Mouse (Mus musculus): ENCODE measurements around the gene Lgmn.

Lgmn gene

DNA sequence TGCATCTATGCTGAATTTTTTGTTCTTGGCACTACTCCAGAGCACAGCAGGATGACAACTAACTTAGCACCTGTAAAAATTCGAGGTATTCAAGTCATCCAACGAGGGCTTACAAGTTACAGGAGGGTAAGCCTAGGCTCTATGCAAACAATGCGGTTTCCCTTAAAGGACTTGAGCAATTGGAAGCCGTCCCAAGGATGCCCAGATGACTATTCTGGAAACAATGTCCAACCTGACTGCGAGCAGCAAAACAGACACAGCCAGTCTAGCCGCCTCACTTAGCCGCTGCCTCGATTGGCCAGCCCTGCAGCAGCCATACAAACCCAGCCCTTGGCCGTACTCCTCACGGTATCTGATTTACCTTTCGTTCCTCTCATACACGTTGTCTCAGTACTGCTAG is 7.4 kb downstream of the Lgmn start:
- no peak for DNase-seq (ENCODE audit: low read depth, low spot score)

DNA sequence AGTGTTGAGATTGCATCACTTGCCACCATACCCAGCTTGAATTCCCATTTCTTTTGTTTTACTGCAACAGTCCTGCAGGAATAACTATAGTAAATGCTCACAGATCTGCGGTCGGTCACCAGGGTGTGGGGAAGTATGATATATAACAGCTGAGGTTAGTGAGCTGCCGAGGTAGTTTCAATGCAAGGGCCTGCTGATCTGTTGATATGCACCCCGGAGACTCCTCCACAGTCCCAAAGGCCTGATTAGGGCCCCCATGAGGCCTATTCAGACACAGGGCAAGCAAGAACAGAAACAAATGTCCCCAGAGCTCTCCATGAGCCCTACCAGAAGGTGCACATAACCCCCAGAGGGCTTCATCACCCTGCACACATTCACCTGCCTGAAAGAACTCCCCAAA is 9.4 kb downstream of the Lgmn start:
- no peak for DNase-seq (ENCODE audit: low read depth, low spot score)

GRCm38 (mm10) chr12:102429656-102430055 is 10.0 kb downstream of the Lgmn start:
- no peak for DNase-seq (ENCODE audit: low read depth, low spot score)

GRCm38 (mm10) chr12:102426285-102426684 is 13.3 kb downstream of the Lgmn start:
- DNase-seq (ENCODE audit: low read depth, low spot score): no peak

- no peak for DNase-seq (ENCODE audit: low read depth, low spot score)
These were observed 14.5 kb downstream of the Lgmn start for GRCm38 (mm10) chr12:102425048-102425578.

DNA sequence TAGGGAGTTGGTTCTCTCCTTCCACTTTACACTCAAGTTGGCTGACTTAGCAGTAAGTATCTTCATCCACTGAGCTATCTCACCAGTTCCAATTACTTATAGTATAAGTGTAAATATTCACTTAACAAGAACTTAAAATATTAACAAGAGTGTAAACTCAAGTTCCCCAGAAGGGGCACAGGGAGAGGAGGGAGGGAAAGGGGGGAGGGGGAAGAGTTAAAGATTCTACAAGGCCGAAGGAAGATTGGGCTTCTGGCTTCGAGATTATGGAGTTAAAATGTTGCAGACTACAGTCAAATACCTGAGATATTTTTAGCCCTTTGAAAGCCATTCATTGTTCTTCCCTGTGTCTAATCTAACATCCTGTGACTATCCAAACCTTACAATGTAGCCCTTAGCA is 15.2 kb downstream of the Lgmn start:
- no peak for DNase-seq (ENCODE audit: low read depth, low spot score)

DNA sequence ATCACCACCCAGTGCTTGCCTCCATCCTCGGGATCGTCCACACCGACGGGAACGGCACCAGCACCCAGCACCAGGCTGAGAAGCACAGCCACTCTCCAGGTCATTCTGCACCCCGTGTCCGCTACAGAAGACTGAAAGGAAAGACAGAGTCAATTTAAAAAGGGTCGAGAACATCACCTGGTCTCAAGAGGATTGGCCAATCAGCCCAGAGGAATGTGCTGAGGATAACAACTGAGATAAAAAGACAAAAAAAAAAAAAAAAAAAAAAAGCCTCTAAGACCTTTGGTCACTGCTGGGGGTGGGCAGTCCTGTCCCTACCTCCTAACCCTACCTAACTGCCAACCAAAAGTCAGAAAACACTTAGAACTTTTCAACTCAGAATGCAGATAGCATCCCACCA is 16.0 kb downstream of the Lgmn start:
- no peak for DNase-seq (ENCODE audit: low read depth, low spot score)

- no peak for DNase-seq (ENCODE audit: low read depth, low spot score)
These were observed 16.8 kb downstream of the Lgmn start for GRCm38 (mm10) chr12:102422623-102423320.

- DNase-seq (ENCODE audit: low read depth, low spot score): peak; percentile 61
These were observed 17.5 kb downstream of the Lgmn start for GRCm38 (mm10) chr12:102422065-102422464.

DNA sequence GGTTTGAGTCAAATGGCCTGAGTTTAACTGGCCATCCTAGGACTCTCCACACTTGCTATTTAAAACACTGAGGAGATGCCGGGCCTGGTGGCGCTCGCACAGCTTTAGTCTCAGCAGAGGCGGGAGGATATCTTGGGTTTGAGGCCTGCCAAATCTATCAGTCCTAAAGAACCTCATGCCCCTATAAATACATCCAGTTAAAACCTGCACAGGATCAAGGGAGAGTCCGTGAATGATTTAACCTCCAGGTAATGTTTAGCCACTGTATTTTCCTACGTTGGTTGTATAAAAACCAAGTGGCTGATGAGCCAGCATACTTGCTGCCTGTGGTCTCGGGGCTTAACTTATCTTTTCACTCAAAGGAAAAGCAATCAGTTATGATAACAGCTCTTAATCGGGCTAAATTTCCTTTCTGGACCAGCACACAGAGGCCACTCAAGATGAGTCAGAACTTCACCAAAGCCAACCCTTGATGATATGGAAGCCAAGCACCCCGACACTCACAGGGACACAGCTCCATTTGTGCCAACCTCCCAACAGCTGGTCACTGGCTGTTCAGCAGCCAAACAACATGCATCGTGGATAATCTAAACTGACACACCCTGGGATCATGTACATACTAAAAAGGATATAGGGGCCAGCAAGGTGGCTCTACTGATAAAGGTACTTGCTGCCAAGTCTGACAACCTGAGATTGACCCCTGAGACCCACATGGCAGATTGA is 19.3 kb downstream of the Lgmn start:
- DNase-seq (ENCODE audit: low read depth, low spot score): no peak

GRCm38 (mm10) chr12:102419544-102419943 is 20.1 kb downstream of the Lgmn start:
- peak; percentile 38 for DNase-seq (ENCODE audit: low read depth, low spot score)

DNA sequence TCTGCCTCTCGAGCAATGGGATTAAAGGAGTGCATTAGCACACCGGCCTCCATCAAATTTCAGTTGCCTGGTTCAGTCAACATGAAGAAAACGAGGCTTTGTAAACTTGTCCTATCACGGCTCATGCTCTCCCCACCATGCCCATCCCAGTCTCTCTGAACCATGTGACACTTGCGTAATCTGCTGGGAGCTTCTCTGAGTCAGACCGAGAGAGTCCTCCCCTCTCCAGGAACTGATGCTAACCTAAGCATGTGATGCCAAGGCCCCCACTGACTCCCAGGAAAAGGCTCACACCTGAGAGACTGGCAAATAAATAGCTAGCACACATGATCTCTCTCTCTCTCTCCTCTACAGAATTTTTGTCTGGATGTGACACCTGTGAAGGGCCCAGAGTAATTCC is 21.9 kb downstream of the Lgmn start:
- DNase-seq (ENCODE audit: low read depth, low spot score): no peak

GRCm38 (mm10) chr12:102416955-102417510 is 22.6 kb downstream of the Lgmn start:
- DNase-seq (ENCODE audit: low read depth, low spot score): no peak

DNA sequence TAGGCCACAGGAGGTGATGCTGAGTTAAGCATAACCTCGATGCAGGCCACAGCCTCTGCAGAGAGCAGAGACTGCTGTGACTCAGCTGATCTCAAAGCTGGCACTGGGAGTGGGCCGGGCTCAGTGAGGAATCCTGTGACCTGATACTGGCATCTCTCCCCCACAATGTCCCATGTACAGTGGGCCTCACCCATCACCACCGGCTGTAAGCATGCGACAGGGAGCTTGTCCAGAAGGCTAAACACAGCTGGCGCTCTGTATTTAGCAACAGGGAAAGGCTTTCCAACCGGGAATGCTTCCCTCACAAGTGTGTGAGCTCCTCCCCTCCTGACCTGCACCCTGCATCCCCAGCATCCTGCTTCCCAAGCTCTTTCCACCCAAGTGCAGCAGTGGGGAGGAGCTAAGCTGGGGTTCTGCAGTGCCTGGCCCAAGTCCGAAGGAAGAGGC is 23.2 kb downstream of the Lgmn start:
- no peak for DNase-seq (ENCODE audit: low read depth, low spot score)

- DNase-seq (ENCODE audit: low read depth, low spot score): no peak
These were observed 24.9 kb downstream of the Lgmn start for GRCm38 (mm10) chr12:102414686-102415085.

- no peak for DNase-seq (ENCODE audit: low read depth, low spot score)
These were observed 26.4 kb downstream of the Lgmn start for GRCm38 (mm10) chr12:102413171-102413570.

DNA sequence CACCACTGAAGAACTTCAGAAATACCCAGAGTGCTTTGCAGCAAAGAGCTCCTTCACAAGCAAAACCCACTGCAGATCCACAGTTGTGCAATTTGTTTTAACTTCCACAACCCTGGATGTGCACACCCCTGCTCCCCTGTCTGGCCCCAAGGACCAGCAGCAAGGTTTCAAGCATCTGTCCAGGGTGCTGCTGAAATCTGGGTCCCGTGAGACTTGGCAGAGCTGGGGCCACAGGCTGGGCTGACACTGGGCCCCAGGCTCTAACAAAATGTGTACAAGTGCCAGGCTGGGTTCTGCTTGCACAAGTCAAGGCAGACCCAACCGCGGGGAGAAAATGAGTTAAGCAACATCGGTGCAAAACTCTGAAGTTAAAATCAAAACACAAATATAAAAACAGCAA is 41.0 kb downstream of the Lgmn start:
- no peak for DNase-seq (ENCODE audit: low read depth, low spot score)

DNA sequence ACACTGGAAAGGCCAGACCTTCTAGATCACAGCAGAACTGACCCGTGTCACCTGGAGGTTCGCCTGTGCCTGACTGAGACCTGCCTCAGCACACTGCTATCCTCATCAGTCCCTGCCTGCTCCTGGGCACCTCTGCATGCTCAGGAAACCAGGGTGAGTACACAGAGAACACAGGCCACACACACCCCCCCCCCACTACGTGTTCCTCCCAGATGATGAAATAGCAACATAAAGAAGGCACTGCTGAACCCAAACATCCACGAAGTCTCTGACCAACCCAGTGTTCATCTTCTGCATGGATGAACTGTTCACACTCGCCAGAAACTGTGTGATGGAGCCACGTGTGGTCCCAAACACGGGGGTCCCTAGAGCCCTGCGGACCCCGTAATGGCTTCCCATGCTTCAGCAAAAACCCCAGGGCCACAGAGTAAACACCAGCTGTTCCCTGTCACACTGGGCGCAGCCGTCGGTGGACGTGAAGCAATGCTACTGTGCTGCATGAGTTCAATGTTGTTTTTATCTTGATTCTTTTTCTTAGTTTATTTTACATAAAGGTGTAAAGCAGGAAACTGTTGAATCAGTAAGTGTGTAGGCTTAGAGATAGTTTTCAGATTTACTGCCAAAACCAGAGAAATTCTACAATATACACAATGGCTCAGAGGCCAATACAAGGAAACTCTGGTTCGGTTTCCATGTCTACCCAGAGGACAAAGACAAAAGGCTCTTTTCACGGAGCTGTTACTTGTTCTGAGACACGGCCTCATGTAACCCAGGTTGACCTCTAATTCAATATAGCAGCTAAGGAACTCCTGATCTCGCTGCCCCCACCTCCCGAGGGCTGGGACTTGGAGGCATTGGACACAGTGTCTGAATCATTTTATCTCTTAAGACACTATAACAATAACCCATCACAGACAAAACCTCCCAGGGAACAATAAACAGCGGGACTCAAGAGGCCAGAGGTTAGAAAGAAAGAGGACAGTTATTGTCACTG is 43.3 kb downstream of the Lgmn start:
- no peak for DNase-seq (ENCODE audit: low read depth, low spot score)

- DNase-seq (ENCODE audit: low read depth, low spot score): no peak
These were observed 44.1 kb downstream of the Lgmn start for GRCm38 (mm10) chr12:102395537-102395936.

DNA sequence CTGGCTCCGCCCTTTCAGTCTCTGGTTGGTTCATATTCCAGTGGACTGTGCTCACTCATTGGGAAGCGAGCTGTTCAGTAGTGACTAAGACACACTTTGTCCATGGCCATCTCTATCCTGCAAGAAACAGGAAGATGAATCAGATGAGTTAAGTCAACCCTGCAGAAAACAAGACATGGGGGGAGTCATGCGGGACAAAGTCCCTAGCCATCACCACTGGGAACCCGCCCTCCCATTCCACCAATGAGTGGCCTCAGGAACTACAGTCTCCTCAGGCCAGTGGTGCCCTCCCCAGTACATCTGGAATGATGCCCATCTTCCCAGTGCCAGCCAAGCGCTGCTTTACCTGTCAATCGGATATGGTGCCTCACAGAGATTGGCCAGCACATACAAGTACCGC is 45.1 kb downstream of the Lgmn start:
- no peak for DNase-seq (ENCODE audit: low read depth, low spot score)

DNA sequence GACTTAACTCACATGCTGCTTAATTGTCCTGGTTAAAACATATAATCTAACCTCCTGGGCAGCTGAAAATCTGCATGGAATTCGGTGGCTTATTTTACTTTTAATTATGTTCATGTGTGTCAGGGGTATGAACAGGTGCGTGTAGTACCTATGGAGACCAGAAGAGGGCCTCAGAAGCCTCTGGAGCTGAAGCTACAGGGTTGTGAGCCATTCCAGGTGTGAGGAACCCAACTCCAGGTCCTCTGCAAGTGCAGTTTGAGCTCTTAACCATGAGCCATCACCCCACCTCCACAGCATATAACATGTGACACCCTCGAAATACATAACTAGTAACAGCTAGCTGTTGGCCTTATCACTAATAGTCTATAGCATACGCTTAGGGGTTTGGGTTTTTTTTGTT is 47.6 kb downstream of the Lgmn start:
- peak; percentile 27 for DNase-seq (ENCODE audit: low read depth, low spot score)

Data from retina, postnatal 7 days (tissue).